Mouse (Mus musculus) ovary, adult 2 months (tissue): ENCODE measurements around the gene Ercc4. TPM values are rescaled to one million over a fixed set of nuclear protein-coding genes. Genes with fewer than 3 reads are reported as not detected.

Experiments used
- polyA plus RNA-seq: library from polyadenylated mRNA; depleted of rRNA; stranded (reverse); fragments of >200 nt; gene quantifications from 2 replicates; pipeline ENCODE4 v1.2.3, GENCODE M21; 2012; rRNA removed

Gene Ercc4
- polyA plus RNA-seq, result 20.3 and 22.1 TPM in 2 replicates

GRCm38 (mm10) chr16:13109156-13109989 is at the start of gene Ercc4:
Gene Ercc4 (plus strand): TSS chr16:13109684.

Other genes with a start within 250 kb of the Ercc4 start
- gene Mrtfb, start 146.8 kb downstream of the Ercc4 start, polyA plus RNA-seq, result 9.0 and 11.3 TPM in 2 replicates